Mouse (Mus musculus): Measurements from ENCODE around the gene H2afy2. TPM values are rescaled to one million over a fixed set of nuclear protein-coding genes. Genes with fewer than 3 reads are reported as not detected.

The H2afy2 gene
- total RNA-seq, 2 experiments from 2014 or later: 25.1 to 28.5 TPM

DNA sequence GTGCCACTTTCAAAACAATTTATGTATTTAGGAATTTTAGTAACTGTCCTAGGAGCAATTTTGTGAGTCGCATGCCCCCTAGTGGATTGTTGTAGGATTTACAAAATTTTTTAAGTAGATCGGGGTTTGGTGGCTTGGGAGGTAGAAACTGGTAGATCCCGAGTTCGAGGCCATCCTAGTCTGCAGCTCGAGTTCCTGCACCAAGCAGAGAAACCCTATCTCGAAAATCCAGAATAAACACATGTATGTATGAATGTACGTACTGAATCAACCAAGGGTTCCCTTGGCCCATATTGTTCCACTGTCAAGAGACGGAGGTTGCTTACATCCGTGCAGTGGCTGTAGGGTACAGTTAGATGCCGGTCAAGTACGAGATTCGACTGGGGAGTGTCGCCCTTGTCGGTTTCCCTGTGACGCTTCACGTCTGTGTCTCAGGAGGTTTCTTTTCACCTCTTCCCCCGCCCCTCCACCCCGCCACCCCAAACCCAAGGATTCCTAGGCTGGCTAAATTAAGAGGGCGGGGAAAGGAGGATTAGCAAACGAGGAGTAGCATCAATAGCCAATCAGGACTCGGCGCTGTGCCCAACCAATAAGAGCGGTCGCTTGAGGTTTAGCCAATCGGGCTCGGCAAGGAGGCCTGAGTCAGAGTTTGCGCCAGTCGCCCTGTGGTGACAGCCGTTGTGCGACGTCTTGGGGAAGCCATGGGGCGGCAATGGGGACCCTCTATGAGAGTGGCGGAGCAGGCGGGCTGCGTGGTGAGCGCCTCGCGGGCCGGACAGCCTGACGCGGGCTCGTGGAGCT is 88.9 kb downstream of the H2afy2 start, which contains the start of gene Tysnd1:
Gene Tysnd1 (plus strand): TSS at position 645 of the 801 bp plus-strand sequence.
- peak; percentile 97 to 99 for DNase-seq (ENCODE audit: low spot score in 2 of 2)
- intact Hi-C loops (cut with DNase I): loop anchor here (1.0 kb wide), 1 partner anchor 15 kb away; the partner anchor contains the start of gene Sar1a

DNA sequence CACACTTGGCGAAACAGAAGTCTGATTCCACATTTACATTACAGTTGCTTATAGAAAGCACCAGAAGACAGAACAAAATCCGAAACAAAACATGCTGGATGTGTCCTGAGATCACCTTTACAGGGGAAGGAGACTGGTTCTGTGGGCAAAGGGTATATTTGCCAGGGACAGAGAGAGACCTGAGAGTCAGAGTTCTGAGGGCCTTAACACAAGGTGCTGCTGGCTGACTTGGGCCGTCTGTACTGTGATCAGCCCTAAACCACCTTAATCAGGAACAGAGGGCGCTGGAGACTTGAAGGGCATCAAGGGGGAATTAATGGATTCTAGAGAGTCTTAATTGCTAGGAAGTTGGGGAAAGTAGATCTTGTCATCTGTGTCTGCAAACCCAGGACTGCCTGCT is 90.4 kb downstream of the H2afy2 start:
- intact Hi-C loops (cut with DNase I): no loop called here
- DNase-seq (ENCODE audit: low spot score in 2 of 2): no peak

DNA sequence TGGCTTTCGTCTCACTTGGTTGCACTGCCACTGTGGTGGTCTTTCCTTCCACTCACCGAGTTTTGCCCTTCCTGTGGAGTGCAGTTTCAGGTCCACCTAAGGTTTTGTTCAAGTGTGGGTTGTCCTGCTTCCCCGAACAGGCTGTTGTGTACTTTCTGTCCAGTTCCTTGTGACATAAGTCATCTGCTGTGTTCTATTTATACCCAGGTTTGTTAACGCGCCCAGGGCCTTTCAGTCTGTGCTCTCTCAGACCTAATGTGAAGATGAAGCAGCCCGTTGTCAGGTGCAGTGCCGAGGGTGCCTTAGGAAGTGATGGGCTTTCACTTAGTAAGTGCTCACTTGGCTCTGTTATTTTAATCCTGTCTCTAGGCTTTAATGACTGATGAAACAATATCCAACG is 94.5 kb downstream of the H2afy2 start:
- intact Hi-C loops (cut with DNase I): no loop called here
- DNase-seq (ENCODE audit: low spot score in 2 of 2): no peak

Small RNA genes within 50 kb of the gene (microRNA-seq; reads per million reads assigned to microRNA genes)
- 0 reads per million in 2 experiments for gene Mir5108

Other genes with a start within 250 kb of the H2afy2 start
- gene Npffr1, start 188.7 kb downstream of the H2afy2 start, total RNA-seq (2021): 1 to 10 TPM; 1.5 to 1.6 TPM
- gene Ppa1, start 135.6 kb downstream of the H2afy2 start, total RNA-seq (2021): 100 to 1,000 TPM; 106 to 114 TPM
- gene Sar1a, start 103.8 kb downstream of the H2afy2 start, total RNA-seq (2021): 100 to 1,000 TPM; 118 to 131 TPM
- 10 to 100 TPM; 21.7 to 24.3 TPM for gene Tysnd1, start 88.6 kb downstream of the H2afy2 start, total RNA-seq (2021)
- 1 to 10 TPM; 4.7 to 6.4 TPM for gene Aifm2, start 68.9 kb downstream of the H2afy2 start, total RNA-seq (2021)
- 1 to 10 TPM; 1.1 to 1.3 TPM for gene Col13a1, start 195.0 kb upstream of the H2afy2 start, total RNA-seq (2021)